Mouse (Mus musculus): ENCODE results near the gene Vps51.
A peak's percentile ranks its signal among the peaks of the same experiment; 100 is the strongest.

Gene Vps51

DNA sequence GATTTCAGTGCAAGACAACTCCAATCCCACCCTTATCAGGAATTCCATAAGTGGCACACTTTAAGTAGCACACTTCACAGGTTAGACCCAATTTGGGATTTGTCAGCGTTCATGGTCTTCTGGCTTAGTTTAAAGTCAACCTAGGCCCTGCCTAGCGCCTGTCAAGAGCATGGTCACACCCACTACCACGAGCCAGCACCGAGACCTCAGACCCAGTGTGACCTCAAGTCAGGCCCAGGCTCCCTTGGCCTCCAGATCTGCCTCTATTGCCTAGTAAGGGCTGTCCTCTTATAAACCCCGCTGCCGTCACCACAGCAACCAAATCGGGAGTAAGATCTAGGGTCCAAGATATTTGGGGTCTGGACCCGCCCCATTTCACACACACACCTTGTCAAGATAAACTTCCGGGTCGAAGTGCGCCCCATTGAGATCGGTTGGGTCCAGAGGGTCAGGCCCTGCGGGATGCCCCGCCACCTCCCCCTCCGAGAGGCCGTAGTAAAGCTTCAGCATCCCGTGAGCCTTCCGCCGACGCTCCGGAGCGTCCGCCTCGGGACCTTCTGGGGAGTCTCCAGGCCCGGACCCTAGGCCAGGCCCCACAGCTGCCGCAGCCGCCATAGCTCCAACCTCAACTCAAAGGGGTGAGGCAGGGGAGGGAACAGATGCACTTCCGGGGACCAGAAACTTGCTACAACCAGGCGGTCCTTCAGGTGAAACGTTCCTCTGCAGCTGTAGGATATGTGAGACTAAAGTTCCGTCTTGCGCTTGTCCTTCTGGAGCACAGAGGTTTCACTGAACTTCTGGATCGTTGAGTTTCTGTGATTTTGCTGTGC lies at the start of gene Vps51:
TSS of gene Vps51 (minus strand) at position 668 of the 830 bp plus-strand sequence.
- peak; percentile 87 for DNase-seq

DNA sequence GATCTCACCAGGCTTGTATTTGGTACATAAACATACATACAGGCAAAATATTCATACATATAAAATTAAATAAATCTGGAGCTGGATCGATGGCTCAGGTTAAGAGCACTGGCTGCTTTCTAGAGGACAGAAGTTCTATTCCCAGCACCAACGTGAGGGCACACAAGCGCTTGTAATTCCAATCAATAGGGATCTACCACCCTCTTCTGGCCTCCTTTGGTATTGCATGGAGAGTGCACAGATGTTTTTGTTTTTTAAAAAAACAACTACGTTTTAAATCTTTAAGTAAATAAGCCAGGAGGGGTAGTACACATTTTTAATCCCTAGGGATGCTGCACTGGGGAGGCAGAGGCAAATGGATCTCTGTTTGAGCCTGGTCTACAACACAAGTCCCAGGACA lies 49.3 kb upstream of the Vps51 start:
- peak; percentile 74 for DNase-seq

DNA sequence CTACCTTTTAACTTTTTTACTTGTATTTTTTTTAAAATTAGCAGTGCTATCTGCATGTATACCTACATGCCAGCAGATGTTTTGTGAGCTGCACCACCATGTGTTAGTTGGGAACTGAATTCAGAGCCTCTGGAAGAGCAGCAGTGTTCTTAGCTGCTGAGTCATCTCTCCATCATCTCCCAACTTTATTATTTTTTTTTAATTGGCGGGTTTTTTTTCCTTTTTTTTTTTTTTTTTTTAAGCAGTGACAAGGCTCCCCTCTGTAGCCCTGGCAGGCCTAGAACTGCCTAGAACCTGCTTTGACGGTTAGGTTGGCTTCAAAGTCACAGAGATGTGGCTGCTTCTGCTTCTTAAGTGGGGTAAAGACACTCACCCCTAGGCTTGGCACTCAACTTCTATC lies 47.9 kb upstream of the Vps51 start:
- no peak for DNase-seq

- no peak for DNase-seq
These were observed 46.3 kb upstream of the Vps51 start for GRCm38 (mm10) chr19:6123330-6123729.

DNA sequence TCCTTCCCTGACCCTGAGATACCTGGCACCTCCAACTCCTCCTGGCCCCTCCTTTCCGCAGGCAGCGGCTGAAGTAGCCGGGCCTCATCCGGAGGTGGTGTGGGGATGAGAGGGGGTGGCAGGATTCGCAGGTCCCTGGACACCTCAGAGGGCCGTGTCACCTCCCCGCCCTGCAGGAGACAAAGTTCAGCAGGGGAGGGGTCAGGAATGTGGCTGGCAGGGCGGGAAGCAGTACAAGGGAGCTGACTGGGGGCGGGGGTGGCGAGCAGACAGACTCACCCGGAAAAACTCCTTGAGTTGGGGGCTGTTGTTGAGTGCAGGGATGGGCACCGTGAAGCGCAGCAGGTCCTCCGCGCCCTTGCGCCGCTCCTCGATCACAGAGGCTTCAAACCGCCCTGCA lies 44.7 kb upstream of the Vps51 start:
- DNase-seq, result no peak

- DNase-seq, result no peak
These were observed 41.7 kb upstream of the Vps51 start for GRCm38 (mm10) chr19:6118677-6119185.

- peak; percentile 86 for DNase-seq
These were observed 41.1 kb upstream of the Vps51 start, which contains the start of gene Sac3d1 for GRCm38 (mm10) chr19:6117986-6118676. Sac3d1 (minus strand) TSS chr19:6118650.

DNA sequence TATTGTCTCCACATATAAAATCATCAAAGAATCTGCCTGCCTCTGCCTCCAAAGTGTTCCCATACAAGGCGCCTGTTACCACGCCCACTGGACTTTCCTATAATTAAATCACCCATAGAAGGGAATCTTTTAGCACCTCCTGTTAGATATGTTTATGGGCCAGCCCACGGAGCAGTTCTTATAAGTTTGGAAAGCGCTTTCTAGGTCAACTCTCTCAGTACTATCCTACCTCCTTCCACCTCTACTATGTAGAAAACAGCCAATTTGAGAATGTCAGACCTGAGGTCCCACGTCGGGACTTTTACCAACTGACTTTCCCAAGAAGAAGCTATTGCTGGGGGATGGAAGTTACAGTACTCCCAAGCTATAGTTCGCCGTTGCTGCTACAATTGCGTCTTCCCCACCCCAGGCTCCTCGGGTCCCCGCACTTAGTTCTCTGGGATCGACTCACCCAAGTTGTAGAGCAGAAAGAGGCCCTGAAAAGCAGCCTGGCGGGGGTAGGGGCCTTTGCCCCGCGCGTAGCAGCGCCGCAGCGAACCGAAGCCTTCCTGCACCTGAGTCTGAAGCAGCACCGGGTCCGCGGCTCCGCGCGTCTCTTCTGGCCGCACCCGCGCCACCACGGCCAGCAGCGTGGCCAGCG lies 40.4 kb upstream of the Vps51 start:
- DNase-seq, result no peak

DNA sequence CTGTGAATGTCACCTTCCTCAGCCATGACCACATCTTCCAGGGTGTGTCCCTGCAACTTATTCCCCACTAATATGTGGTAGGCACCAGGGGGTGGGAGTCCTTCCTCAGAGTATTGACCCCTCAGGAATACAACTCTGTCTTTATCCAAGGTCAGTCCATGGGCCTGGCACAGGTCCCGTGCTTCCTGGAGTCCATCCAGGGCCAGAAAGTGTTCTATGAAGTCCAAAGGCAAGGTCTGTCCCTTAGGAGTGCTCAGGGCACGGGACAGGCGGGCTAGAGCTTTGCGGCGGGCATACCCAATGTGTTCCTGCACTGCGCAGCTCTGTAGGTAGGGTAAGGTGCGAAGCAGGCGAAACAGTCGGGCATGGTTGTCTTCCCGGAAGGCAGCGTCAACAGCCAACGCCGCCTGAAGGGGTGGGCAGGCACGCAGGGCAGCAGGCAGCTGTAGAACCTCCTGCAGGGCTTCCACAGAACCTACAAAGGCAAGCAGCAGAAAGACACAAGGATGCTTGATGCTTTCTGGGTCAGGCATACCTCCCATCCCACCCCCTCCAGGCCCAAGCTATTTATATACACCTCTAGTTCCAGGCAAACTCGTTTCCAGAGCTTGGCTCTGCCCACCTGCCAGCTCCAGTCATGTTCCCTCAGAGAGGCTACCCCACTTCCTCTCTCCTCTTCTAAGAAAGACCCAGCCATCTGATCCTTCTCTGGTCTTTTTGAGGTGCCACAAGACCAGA lies 39.3 kb upstream of the Vps51 start:
- no peak for DNase-seq

DNA sequence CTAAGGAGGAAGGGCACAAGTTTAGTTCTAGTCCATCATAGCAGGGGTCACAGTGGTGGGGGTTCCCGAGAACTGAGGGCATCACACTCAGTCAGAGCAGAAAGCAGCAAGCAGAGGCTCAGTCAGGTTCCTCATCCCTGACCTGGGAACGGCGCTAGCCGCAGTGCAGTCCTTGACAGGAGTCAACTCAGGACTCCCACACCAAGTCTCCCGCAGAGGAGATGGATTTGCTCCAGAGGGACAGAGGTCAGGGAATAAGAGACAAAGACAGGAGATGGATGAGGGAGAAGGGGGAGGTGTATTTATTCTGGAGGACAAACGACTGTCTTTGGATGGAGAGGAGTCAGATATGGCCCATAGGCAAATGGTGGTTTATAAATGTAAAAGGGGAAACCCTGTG lies 36.1 kb upstream of the Vps51 start:
- no peak for DNase-seq

GRCm38 (mm10) chr19:6105586-6105985 lies 28.6 kb upstream of the Vps51 start, which contains the start of gene Naaladl1:
Naaladl1 (plus strand) TSS chr19:6105782.
- DNase-seq, result no peak

DNA sequence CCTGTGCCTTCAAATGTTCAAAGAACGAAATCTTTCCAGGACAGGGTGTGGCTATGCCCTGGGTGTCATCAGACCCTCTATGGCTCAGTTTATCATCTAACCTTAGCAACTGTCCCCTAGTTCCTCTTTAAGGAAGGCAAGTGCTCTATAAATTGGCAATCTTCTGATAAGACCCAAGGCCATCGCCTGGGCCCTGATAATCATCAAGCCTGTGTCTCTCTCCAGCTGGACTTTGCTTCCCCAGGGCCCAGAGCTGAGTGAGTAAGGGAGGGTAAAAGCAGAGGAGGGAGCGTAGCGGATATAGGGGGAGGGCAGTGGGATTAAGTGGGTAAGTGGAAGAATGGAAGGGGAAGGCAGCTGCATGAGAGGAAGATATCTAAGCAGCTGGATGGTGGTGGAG lies 27.4 kb upstream of the Vps51 start:
- no peak for DNase-seq

GRCm38 (mm10) chr19:6102169-6102853 lies 25.3 kb upstream of the Vps51 start:
- DNase-seq, result no peak

DNA sequence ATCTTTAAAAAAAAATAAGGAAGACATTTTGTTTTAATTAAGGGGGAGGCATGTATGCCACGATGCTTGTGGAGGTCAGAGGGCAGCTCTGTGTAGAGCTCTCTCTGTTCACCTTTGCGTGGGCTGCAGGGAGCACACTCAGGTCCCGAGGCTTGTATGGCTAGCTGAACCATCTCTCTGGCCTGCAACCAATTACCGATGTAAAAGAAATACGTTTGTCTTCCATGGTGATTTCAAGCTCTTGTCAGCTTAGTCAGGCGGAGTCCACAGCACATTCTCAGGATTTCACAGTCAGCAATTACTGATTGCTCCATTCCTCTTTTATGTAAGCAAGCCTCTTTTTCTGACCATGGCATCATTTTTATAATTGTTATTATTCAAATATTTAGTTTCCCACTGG lies 24.2 kb upstream of the Vps51 start:
- no peak for DNase-seq

DNA sequence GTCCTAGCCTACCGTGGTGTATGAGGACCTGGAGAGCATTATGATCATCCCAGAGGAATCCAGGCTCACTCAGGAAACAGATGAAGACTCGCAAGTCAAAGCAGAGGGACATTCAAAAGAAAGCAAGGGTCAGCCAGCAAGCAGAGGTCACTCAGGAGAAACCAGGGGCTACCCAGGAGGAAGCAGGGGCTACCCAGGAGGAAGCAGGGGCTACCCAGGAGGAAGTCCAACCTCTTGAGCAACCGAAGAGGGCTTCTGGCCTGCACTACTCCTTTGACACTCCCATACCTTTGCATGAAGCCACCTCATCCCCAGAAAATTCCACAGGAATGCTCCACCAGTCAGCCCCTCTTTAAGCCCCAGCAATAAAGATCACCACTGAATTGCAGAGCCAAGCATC lies 20.8 kb upstream of the Vps51 start:
- DNase-seq, result no peak

DNA sequence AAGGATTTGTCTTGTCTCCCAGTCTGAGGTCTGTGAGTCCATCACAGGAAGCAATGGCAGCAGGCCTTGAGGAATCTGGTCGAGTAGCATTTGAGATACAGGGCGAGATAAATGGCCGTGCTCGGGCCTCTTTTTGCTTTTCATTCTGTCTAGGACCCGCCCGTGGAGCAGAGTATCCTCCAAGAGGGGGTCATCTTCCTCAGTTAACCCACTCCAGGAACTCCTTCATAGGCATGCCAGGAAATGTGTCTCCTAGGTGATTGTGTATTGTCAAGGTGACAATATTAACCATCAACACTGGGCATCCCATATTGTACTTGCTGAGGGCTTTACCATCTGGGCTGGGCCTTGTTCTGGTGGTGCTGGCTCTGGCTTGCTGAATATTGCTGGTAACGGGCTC lies 17.1 kb upstream of the Vps51 start, which contains the start of gene AC131692.1:
TSS of gene AC131692.1 (plus strand) at position 301 of the 400 bp plus-strand sequence.
- no peak for DNase-seq

GRCm38 (mm10) chr19:6088841-6089240 lies 11.8 kb upstream of the Vps51 start:
- no peak for DNase-seq

GRCm38 (mm10) chr19:6085417-6085879 lies 8.4 kb upstream of the Vps51 start:
- peak; percentile 48 for DNase-seq

DNA sequence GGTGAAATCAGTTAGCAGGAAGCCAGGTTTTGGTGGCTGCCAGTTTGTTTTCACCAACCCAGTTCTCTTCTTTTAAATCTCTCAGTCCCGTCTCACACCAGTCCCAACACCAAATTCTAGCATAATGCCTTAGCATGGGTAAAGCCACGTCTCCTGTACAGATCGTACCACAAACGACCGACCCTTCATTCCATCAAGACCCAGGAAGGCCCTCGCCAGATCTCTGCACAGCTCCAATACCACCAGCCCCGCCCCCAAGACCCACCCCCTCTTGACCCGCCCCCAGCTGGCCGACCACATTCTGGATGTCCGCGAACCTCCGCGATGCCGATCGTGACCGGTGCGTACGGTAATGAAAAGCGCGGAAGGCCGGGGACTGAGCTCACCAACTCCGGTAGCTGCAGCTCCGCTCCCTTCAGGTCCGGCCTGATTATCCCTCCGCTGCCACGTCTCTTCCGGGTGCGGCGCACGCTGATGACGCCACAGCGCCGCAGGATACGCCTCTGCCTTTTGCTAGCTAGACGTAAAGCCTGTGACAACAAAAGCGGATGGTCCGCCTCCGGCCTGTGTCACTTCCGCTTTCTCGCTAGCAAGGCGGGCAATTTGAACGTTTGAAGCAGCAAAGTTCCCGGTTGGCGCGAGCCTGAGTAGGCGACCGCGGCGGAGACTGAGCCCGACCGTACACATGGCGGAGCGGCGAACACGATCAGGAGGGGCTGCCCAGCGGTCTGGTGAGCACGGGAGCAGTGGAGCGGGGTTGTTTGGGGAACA lies 7.6 kb upstream of the Vps51 start, which contains the start of the genes Zfpl1 and Cdca5:
TSS of gene Zfpl1 (minus strand) at position 479 of the 771 bp plus-strand sequence.
TSS of gene Cdca5 (plus strand) at position 506 of the 771 bp plus-strand sequence.
- DNase-seq, result peak; percentile 95

DNA sequence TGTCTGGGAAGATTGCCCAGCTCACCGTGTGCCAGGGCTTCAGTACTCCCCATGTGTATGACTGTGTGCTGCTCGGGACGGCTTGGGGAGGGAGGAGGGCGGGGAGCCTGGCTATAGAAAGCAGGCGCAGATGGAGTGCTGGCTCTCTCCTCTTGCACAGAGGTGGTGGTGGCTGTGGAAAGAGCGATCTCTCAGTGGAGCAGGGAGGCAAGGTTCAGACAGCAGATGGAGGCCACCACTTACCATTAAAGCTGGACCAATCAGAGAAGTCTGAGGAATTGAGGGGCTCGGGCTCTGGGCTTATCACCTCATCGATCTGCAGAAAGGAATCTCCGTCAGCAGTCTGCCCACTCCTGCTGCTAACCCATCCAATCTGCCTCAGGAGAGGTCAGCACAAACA lies 5.1 kb upstream of the Vps51 start, which contains the start of gene Gm28374:
TSS of gene Gm28374 (minus strand) at position 101 of the 400 bp plus-strand sequence.
- DNase-seq, result no peak
